Mouse (Mus musculus): Measurements from ENCODE around the gene Kidins220.

Gene Kidins220

GRCm38 (mm10) chr12:25089433-25089832 is 114.7 kb downstream of the Kidins220 start:
- in situ Hi-C loops (cut with MseI, MboI): loop anchor here (25.0 kb wide), 1 partner anchor 973 kb away; no protein-coding TSS in a partner anchor

- in situ Hi-C loops (cut with MseI, MboI): loop anchor here (5.0 to 25.0 kb wide), 2 partner anchors 55 to 970 kb away; no protein-coding TSS in a partner anchor
Measured at GRCm38 (mm10) chr12:25092027-25092704, 117.4 kb downstream of the Kidins220 start.

GRCm38 (mm10) chr12:25092751-25093211 is 118.1 kb downstream of the Kidins220 start:
- in situ Hi-C loops (cut with MseI, MboI): loop anchor here (5.0 to 25.0 kb wide), 2 partner anchors 55 to 970 kb away; no protein-coding TSS in a partner anchor

GRCm38 (mm10) chr12:25093241-25093774 is 118.6 kb downstream of the Kidins220 start:
- in situ Hi-C loops (cut with MseI, MboI): loop anchor here (5.0 to 25.0 kb wide), 2 partner anchors 54 to 969 kb away; no protein-coding TSS in a partner anchor

- in situ Hi-C loops (cut with MseI, MboI): loop anchor here (5.0 to 25.0 kb wide), 2 partner anchors 52 to 967 kb away; no protein-coding TSS in a partner anchor
Measured at GRCm38 (mm10) chr12:25094621-25095521, 120.1 kb downstream of the Kidins220 start.

- in situ Hi-C loops (cut with MseI, MboI): loop anchor here (25.0 kb wide), 1 partner anchor 967 kb away; no protein-coding TSS in a partner anchor
Measured at GRCm38 (mm10) chr12:25095538-25095937, 120.8 kb downstream of the Kidins220 start.

GRCm38 (mm10) chr12:25095974-25096639 is 121.4 kb downstream of the Kidins220 start:
- in situ Hi-C loops (cut with MseI, MboI): loop anchor here (25.0 kb wide), 1 partner anchor 966 kb away; no protein-coding TSS in a partner anchor

GRCm38 (mm10) chr12:25096640-25097051 is 121.9 kb downstream of the Kidins220 start:
- in situ Hi-C loops (cut with MseI, MboI): loop anchor here (25.0 kb wide), 1 partner anchor 966 kb away; no protein-coding TSS in a partner anchor

- in situ Hi-C loops (cut with MseI, MboI): loop anchor here (25.0 kb wide), 1 partner anchor 965 kb away; no protein-coding TSS in a partner anchor
Measured at GRCm38 (mm10) chr12:25097052-25097209, 122.2 kb downstream of the Kidins220 start, which contains the start of gene Id2. Id2 (minus strand) TSS chr12:25097140.

- in situ Hi-C loops (cut with MseI, MboI): loop anchor here (25.0 kb wide), 1 partner anchor 965 kb away; no protein-coding TSS in a partner anchor
Measured at GRCm38 (mm10) chr12:25097210-25098160, 122.8 kb downstream of the Kidins220 start.

GRCm38 (mm10) chr12:25098161-25098550 is 123.4 kb downstream of the Kidins220 start:
- in situ Hi-C loops (cut with MseI, MboI): loop anchor here (25.0 kb wide), 1 partner anchor 964 kb away; no protein-coding TSS in a partner anchor

- in situ Hi-C loops (cut with MseI, MboI): loop anchor here (25.0 kb wide), 1 partner anchor 964 kb away; no protein-coding TSS in a partner anchor
Measured at GRCm38 (mm10) chr12:25098561-25099312, 124.0 kb downstream of the Kidins220 start.

GRCm38 (mm10) chr12:25099313-25099562 is 124.5 kb downstream of the Kidins220 start:
- in situ Hi-C loops (cut with MseI, MboI): loop anchor here (25.0 kb wide), 1 partner anchor 963 kb away; no protein-coding TSS in a partner anchor

GRCm38 (mm10) chr12:25099563-25100408 is 125.1 kb downstream of the Kidins220 start:
- in situ Hi-C loops (cut with MseI, MboI): loop anchor here (25.0 kb wide), 1 partner anchor 963 kb away; no protein-coding TSS in a partner anchor

GRCm38 (mm10) chr12:25100411-25101217 is 125.9 kb downstream of the Kidins220 start:
- in situ Hi-C loops (cut with MseI, MboI): no loop called here

GRCm38 (mm10) chr12:25101389-25101788 is 126.7 kb downstream of the Kidins220 start:
- in situ Hi-C loops (cut with MseI, MboI): no loop called here

GRCm38 (mm10) chr12:25103911-25104310 is 129.2 kb downstream of the Kidins220 start:
- in situ Hi-C loops (cut with MseI, MboI): no loop called here

Data from mouse trophoblast stem cell (cell line).